Mouse (Mus musculus): ENCODE measurements around the gene Rela. TPM values are rescaled to one million over a fixed set of nuclear protein-coding genes. Genes with fewer than 3 reads are reported as not detected.
"Not testable (repeated sequence)": the region's sequence is repeated elsewhere in the genome, so short reads cannot be mapped to it uniquely, and the experiment has no call there.

The Rela gene
- total RNA-seq, 1 experiment from 2014 or later, result 96.3 TPM

- DNase-seq, result no peak
These were observed 27.5 kb downstream of the Rela start for GRCm38 (mm10) chr19:5664669-5665257.

GRCm38 (mm10) chr19:5665465-5665864 is 28.2 kb downstream of the Rela start:
- DNase-seq, result no peak

GRCm38 (mm10) chr19:5666386-5666785 is 29.1 kb downstream of the Rela start:
- DNase-seq, result no peak

- DNase-seq, result peak; percentile 35
These were observed 31.1 kb downstream of the Rela start for GRCm38 (mm10) chr19:5668372-5668771.

GRCm38 (mm10) chr19:5680432-5680831 is 43.1 kb downstream of the Rela start:
- DNase-seq, result peak; percentile 35

DNA sequence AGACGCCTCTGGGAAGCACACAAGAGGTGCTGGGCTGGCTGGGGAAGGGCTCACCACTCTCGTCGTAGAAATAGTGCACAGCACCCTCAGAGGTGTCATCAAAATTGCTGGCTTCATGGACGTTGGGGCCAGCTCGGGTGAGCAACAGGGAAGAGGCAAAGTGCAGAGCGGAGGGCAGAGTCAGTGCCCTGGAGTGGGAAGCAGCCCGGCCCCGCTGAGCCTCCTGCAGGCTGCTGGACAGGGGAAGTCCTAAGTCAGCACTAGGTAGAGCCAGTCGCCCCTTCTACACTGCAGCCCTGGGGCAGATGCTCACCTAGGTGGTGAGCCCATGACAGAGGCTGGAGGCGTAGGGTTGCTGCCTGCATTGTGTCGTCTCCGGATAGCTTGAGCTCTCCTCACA is 47.0 kb downstream of the Rela start:
- DNase-seq, result no peak

GRCm38 (mm10) chr19:5684985-5685384 is 47.7 kb downstream of the Rela start:
- DNase-seq, result no peak

DNA sequence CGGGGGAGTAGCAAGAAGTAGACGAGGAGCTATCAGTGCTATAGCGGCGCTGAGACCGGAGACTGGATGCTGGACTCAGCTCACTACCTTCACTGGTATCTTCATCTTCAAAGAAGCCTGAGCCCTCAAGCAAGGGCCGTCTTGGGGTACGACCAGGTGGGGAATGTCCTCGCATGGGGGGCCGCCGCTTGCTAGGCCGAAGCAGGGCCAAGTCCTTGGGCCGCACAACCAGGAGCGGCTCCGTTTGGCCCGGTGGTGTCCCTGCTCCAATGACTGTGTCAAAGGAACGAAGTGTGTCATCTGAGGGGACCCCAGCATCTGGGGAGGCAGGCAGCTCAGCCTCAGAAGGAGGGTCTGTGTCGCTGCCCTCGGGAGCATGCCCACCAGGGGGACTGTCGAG is 48.1 kb downstream of the Rela start:
- DNase-seq, result no peak

DNA sequence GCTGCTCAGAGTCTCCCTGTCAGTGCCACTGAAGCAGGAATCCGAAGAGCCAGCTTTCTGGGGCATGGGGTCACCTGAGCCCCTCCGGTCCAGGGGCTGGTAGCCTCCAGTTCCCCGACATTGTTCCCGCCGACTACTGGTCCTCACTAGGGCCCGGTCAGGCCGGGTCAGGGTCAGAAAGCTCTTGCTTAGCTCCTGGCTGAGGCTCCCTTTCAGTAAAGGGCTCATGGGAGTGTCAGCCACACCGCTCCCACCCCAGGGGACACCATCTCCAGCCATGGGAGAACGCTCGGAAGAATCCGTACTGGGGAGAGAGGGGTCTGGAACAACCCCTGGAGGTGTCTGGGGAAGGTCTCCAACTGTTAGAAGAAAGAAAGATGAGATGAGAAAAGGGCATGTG is 48.6 kb downstream of the Rela start:
- DNase-seq, result no peak

- no peak for DNase-seq
These were observed 49.2 kb downstream of the Rela start for GRCm38 (mm10) chr19:5686437-5686836.

- DNase-seq, result not testable (repeated sequence)
These were observed 49.7 kb downstream of the Rela start for GRCm38 (mm10) chr19:5686954-5687353.

GRCm38 (mm10) chr19:5687738-5688137 is 50.5 kb downstream of the Rela start:
- DNase-seq, result no peak

DNA sequence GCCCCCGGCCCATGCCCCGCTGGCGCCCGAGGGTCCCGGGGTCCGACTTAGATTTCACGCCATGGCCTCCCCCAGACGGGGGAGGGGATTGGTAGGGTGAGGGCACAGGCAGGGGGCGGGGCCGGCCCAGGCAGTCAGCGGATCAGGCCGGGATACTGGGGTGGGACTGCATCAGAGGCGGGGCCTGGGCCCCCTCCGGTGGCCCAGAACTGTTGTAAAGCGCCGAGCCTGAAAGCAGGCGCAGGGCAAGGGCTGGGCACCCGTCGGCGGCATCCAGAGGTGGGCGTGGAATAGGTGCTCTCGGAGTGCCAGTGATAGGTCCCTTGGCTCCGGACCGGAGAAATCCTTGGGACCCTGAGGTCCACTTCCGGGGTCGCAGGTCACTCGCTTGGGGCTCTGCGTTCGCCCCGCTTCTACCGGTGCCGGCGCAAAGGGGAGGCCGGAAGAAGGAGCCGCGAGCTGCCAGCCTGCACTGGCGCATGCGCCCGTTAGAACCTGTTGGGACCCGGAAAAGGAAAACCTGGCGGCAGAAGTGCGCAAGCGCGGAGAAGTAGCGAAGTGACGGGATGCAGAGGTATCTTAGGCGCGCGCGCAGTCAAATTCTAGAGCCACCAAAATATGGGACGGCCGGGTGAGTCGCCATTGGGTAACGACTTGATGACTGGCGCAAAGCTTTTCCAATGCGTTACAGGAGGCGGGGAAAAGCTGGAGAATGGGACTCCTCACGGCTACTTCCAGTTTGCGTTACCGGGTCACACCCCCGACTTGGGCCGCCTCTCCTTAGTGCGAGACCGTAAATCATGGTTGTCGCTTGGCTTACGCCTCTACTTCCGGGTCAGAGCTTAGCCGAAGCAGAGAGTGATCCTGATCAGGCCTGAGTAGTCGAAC is 51.2 kb downstream of the Rela start, which contains the start of the genes Map3k11 and Pcnx3:
Gene Map3k11 (plus strand): TSS at position 543 of the 888 bp plus-strand sequence.
Gene Pcnx3 (minus strand): TSS at position 709 of the 888 bp plus-strand sequence.
- DNase-seq, result peak; percentile 95

- DNase-seq, result no peak
These were observed 51.8 kb downstream of the Rela start for GRCm38 (mm10) chr19:5689088-5689428.

DNA sequence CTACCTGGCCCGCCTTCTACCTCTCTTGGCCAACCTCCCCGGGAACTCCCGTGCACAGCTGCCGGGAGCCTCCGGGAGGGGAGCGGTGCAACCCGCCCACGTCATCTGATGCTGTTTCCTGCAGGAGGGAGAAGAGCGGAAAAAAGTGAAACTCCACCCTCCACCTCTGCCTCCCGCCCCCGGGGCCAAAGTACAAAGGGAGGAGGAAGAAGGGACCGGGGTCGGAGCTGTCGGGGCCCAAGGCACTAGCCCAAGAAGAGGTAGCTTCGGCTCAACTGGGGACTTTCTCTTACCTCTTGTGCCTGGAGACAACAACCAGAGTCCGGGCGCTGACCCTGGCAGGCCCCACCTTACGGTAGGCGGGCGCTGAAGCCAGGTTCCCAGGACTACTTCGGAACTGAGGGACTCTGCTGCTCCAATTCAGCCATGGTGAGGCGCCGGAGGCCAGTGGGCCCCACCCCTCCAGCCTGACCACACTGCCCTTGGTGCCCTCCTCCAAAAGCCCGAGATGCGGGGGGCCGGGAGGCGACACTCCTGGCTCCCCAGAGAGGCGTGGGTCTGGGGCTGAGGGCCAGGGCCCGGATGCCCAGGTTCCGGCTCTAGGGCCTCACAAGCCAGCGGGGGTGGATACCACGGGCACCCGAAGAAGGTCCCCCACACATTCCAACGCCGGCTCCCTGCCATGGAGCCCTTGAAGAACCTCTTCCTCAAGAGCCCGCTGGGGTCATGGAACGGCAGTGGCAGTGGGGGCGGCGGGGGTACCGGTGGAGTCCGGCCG is 52.5 kb downstream of the Rela start:
- DNase-seq, result peak; percentile 87

GRCm38 (mm10) chr19:5690343-5690735 is 53.1 kb downstream of the Rela start:
- DNase-seq, result no peak

DNA sequence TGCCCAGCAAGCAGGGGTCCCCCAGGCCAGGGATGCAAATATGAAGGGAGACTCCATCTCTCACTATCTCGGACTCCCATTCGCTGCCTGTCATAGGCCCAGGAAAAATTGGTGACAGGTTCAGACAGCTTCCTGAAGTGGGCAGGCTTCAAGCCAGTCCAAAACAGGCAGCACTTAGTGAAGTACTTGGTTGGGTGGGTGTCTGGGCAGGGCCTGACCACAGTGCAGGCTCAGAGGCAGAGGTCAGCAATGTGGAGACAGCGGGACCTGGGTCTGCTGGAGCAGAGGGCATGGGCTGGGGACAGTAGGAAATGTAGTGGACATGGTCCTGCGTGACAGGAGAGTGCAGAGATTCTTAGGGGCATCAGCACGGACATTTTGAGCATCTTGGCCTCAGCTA is 54.3 kb downstream of the Rela start:
- DNase-seq, result no peak

- DNase-seq, result peak; percentile 46
These were observed 55.0 kb downstream of the Rela start for GRCm38 (mm10) chr19:5692086-5692912.

- no peak for DNase-seq
These were observed 55.7 kb downstream of the Rela start for GRCm38 (mm10) chr19:5692913-5693396.

DNA sequence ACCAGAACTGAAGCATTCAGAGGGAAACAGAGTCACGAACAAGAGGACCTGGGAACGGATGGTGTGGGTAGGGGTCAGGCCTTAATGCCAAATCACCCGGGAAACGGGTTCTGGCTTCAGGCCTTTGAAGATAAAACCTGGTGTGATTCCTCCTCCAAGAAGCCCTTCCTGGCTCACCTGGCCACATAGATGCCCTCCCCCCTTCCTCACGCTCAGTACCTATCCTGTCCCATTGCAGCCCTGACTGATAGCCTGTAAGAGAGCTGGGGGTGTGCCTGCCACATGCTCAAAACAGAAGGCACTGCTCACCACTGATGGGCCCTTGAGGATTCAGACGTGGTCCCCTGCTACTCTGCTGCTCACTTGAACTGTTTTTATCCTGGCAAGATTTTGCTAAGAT is 56.5 kb downstream of the Rela start:
- DNase-seq, result no peak

GRCm38 (mm10) chr19:5695849-5696462 is 58.7 kb downstream of the Rela start:
- DNase-seq, result no peak

All from adrenal gland, postnatal 25 days (tissue).